Mouse (Mus musculus): ENCODE measurements around the gene Naf1. TPM values are rescaled to one million over a fixed set of nuclear protein-coding genes. Genes with fewer than 3 reads are reported as not detected.

The Naf1 gene
- total RNA-seq (2023), result 1 to 10 TPM; 4.7 to 7.5 TPM

GRCm38 (mm10) chr8:66860023-66860422, at the start of gene Naf1:
Gene Naf1, plus strand, starts transcription at chr8:66860217.

Other genes with a start within 250 kb of the Naf1 start
- not detected for gene Npy5r, start 172.1 kb upstream of the Naf1 start, total RNA-seq (2023)
- not detected for gene Npy1r, start 163.0 kb upstream of the Naf1 start, total RNA-seq (2023)

Data from neutrophil, adult 59 days (primary cell).